Mouse (Mus musculus): ENCODE data around the gene AA986860. TPM values are rescaled to one million over a fixed set of nuclear protein-coding genes. Genes with fewer than 3 reads are reported as not detected.

AA986860 gene
- polyA plus RNA-seq, 1 experiment from 2014 or later, result 0.43 TPM

GRCm38 (mm10) chr1:130740227-130740648 lies 8.5 kb downstream of the AA986860 start:
- ATAC-seq (no peak), DNase-seq (ENCODE audit: low spot score) (peak; percentile 32)
- 70% methylated on average over 4 of the region's 4 CpGs for WGBS
- Histone ChIP-seq H3K9ac (ENCODE audit: low read length) (no peak overlapping the region), H3K4me2 (ENCODE audit: low read length) (no peak overlapping the region), H3K4me1 (ENCODE audit: control insufficient read depth, insufficient read depth, low read length) (no peaks in the 10 kb centered on the region), H3K4me3 (ENCODE audit: low read depth, low read length) (no peak overlapping the region), H3K9me3 (replicated peaks; ENCODE audit: control insufficient read depth, low read length) (no peaks in the 10 kb centered on the region), H3K27ac (ENCODE audit: low read depth, low read length) (no peak overlapping the region), H3K36me3 (ENCODE audit: control insufficient read depth, insufficient read depth, low read length) (no peaks in the 10 kb centered on the region), H3K27me3 (replicated peaks; ENCODE audit: control insufficient read depth, insufficient read depth, low read length) (no peaks in the 10 kb centered on the region)

- 60% methylated on average over 15 of the region's 15 CpGs for WGBS
- DNase-seq (ENCODE audit: low spot score) (peak; percentile 47), ATAC-seq (no peak; the same call in 1 of the 2 replicates)
- Histone ChIP-seq H3K36me3 (ENCODE audit: control insufficient read depth, insufficient read depth, low read length) (no peaks in the 10 kb centered on the region), H3K9ac (ENCODE audit: low read length) (no peak overlapping the region), H3K27ac (ENCODE audit: low read depth, low read length) (0 out of 2 replicates have a peak overlapping the region, but pooled peaks have one; percentile 33), H3K4me1 (ENCODE audit: control insufficient read depth, insufficient read depth, low read length) (no peaks in the 10 kb centered on the region), H3K4me2 (ENCODE audit: low read length) (no peak overlapping the region), H3K4me3 (ENCODE audit: low read depth, low read length) (no peak overlapping the region), H3K27me3 (replicated peaks; ENCODE audit: control insufficient read depth, insufficient read depth, low read length) (no peaks in the 10 kb centered on the region), H3K9me3 (replicated peaks; ENCODE audit: control insufficient read depth, low read length) (no peaks in the 10 kb centered on the region)
Observed at GRCm38 (mm10) chr1:130740781-130741720, 9.3 kb downstream of the AA986860 start.

DNA sequence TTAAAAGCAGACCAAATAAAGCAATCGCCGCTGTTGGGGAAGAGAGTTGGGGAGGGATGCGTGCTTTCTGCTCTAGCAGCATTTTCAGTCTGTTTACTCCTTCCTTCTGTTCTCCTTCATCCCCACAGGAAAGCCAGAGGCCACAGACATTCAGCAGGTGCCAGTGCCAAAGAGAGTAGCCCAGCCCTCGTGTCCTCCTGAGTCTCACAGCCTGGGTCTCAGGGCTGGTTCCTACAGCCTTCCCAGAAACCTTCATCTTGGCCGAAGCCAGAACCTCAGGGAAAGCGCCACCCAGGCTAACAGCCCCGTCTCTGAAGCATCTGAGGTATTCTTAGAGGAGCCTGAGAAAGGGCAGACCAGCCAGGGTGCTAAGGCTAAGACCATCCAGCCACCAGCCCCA lies 10.4 kb downstream of the AA986860 start:
- Histone ChIP-seq H3K27ac (ENCODE audit: low read depth, low read length) (no peak overlapping the region), H3K4me3 (ENCODE audit: low read depth, low read length) (no peak overlapping the region)
- no peak for DNase-seq (ENCODE audit: low spot score)

DNA sequence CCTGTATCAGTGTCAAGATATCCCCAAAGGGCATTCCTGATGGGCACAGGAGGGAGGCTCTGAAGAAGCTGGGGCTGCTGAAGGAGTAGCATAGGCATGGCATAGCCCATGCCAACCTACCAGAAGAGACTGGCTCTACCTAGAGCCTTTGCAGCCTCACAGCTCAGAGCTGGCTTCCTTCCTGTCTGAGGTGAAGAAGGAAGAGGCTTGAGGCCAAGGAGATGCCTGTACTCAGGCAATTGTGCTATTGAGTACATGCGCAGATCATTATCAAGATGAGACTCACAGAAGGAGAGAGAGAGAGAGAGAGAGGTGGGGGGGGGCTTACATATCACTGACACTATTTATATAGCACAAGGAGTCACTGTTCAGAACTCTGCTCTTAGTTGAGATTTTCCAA lies 12.0 kb downstream of the AA986860 start:
- Histone ChIP-seq H3K4me3 (ENCODE audit: low read depth, low read length) (no peak overlapping the region), H3K36me3 (ENCODE audit: control insufficient read depth, insufficient read depth, low read length) (no peaks in the 10 kb centered on the region), H3K27me3 (replicated peaks; ENCODE audit: control insufficient read depth, insufficient read depth, low read length) (no peaks in the 10 kb centered on the region), H3K4me1 (ENCODE audit: control insufficient read depth, insufficient read depth, low read length) (no peaks in the 10 kb centered on the region), H3K4me2 (ENCODE audit: low read length) (no peak overlapping the region), H3K9ac (ENCODE audit: low read length) (no peak overlapping the region), H3K27ac (ENCODE audit: low read depth, low read length) (no peak overlapping the region), H3K9me3 (replicated peaks; ENCODE audit: control insufficient read depth, low read length) (no peaks in the 10 kb centered on the region)
- no peak for ATAC-seq
- DNase-seq (ENCODE audit: low spot score), result no peak
- WGBS, result 95% methylated on average over 1 of the region's 1 CpGs

More for the DNA sequence above, 10.4 kb downstream of the AA986860 start:
- Histone ChIP-seq H3K4me2 (ENCODE audit: low read length) (no peak overlapping the region), H3K9ac (ENCODE audit: low read length) (no peak overlapping the region), H3K9me3 (replicated peaks; ENCODE audit: control insufficient read depth, low read length) (no peaks in the 10 kb centered on the region), H3K27me3 (replicated peaks; ENCODE audit: control insufficient read depth, insufficient read depth, low read length) (no peaks in the 10 kb centered on the region), H3K36me3 (ENCODE audit: control insufficient read depth, insufficient read depth, low read length) (no peaks in the 10 kb centered on the region), H3K4me1 (ENCODE audit: control insufficient read depth, insufficient read depth, low read length) (no peaks in the 10 kb centered on the region)
- WGBS, result 90% methylated on average over 7 of the region's 7 CpGs
- ATAC-seq, result no peak

GRCm38 (mm10) chr1:130744217-130744616 lies 12.4 kb downstream of the AA986860 start:
- no peak for DNase-seq (ENCODE audit: low spot score)
- Histone ChIP-seq H3K4me3 (ENCODE audit: low read depth, low read length) (no peak overlapping the region), H3K4me2 (ENCODE audit: low read length) (no peak overlapping the region), H3K4me1 (ENCODE audit: control insufficient read depth, insufficient read depth, low read length) (no peaks in the 10 kb centered on the region), H3K9me3 (replicated peaks; ENCODE audit: control insufficient read depth, low read length) (no peaks in the 10 kb centered on the region), H3K9ac (ENCODE audit: low read length) (no peak overlapping the region), H3K36me3 (ENCODE audit: control insufficient read depth, insufficient read depth, low read length) (no peaks in the 10 kb centered on the region), H3K27me3 (replicated peaks; ENCODE audit: control insufficient read depth, insufficient read depth, low read length) (no peaks in the 10 kb centered on the region), H3K27ac (ENCODE audit: low read depth, low read length) (no peak overlapping the region)
- no peak for ATAC-seq
- WGBS, result 73% methylated on average over 2 of the region's 2 CpGs

- Histone ChIP-seq H3K4me1 (ENCODE audit: control insufficient read depth, insufficient read depth, low read length) (no peaks in the 10 kb centered on the region), H3K4me3 (ENCODE audit: low read depth, low read length) (no peak overlapping the region), H3K4me2 (ENCODE audit: low read length) (no peak overlapping the region), H3K27ac (ENCODE audit: low read depth, low read length) (no peak overlapping the region), H3K27me3 (replicated peaks; ENCODE audit: control insufficient read depth, insufficient read depth, low read length) (no peaks in the 10 kb centered on the region), H3K36me3 (ENCODE audit: control insufficient read depth, insufficient read depth, low read length) (no peaks in the 10 kb centered on the region), H3K9me3 (replicated peaks; ENCODE audit: control insufficient read depth, low read length) (no peaks in the 10 kb centered on the region), H3K9ac (ENCODE audit: low read length) (no peak overlapping the region)
- WGBS, result 85% methylated on average over 5 of the region's 5 CpGs
- ATAC-seq (no peak), DNase-seq (ENCODE audit: low spot score) (no peak)
Observed at GRCm38 (mm10) chr1:130744961-130745360, 13.2 kb downstream of the AA986860 start.

DNA sequence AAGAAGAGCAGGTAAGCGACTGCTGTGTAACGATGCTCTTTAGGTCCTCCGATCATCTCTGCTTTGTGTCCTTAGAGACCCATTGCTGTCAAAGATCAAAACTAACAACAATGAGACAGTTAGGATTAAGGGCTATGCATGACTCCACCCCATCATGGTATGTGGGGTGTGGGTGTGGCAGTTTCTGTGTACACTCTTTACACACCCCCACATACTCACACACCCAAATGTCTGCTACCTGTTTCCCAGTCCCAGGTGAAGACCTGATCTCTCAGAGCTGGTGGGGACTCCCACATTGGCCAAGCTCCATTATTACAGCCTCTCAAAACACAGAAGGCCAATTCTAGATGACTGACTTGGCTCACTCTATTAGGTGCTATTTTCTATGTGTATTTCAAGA lies 13.8 kb downstream of the AA986860 start:
- H3K4me3 ChIP-seq (ENCODE audit: low read depth, low read length), result no peak overlapping the region
- no peaks in the 10 kb centered on the region for H3K27me3 ChIP-seq (replicated peaks; ENCODE audit: control insufficient read depth, insufficient read depth, low read length)
- no peaks in the 10 kb centered on the region for H3K4me1 ChIP-seq (ENCODE audit: control insufficient read depth, insufficient read depth, low read length)
- H3K9me3 ChIP-seq (replicated peaks; ENCODE audit: control insufficient read depth, low read length), result no peaks in the 10 kb centered on the region
- H3K9ac ChIP-seq (ENCODE audit: low read length), result no peak overlapping the region
- DNase-seq (ENCODE audit: low spot score) (no peak), ATAC-seq (no peak)
- 88% methylated on average over 3 of the region's 3 CpGs for WGBS
- H3K4me2 ChIP-seq (ENCODE audit: low read length), result no peak overlapping the region
- H3K36me3 ChIP-seq (ENCODE audit: control insufficient read depth, insufficient read depth, low read length), result no peaks in the 10 kb centered on the region
- H3K27ac ChIP-seq (ENCODE audit: low read depth, low read length), result no peak overlapping the region

DNA sequence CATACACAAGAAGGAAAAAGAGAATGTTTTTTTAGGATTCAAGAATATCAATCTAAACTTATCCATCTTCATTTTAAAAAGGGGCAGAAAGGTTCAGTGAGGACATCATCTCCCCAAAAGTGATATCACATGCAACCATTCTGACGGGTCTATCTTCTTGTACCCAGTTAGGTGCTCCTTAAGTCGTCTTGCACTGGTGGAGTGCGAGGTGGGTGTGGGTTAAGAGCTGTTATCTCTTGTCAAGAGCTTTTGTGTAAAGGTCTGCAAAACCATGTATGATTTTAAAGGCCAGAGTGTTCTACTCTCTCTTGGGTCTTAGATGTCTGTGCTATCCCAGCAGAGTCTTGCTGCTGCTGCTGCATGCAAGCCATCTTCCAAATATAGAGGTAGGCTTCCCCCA lies 15.0 kb downstream of the AA986860 start:
- Histone ChIP-seq H3K9me3 (replicated peaks; ENCODE audit: control insufficient read depth, low read length) (no peaks in the 10 kb centered on the region), H3K4me2 (ENCODE audit: low read length) (no peak overlapping the region), H3K27ac (ENCODE audit: low read depth, low read length) (no peak overlapping the region), H3K36me3 (ENCODE audit: control insufficient read depth, insufficient read depth, low read length) (no peaks in the 10 kb centered on the region), H3K4me3 (ENCODE audit: low read depth, low read length) (no peak overlapping the region), H3K9ac (ENCODE audit: low read length) (no peak overlapping the region), H3K27me3 (replicated peaks; ENCODE audit: control insufficient read depth, insufficient read depth, low read length) (no peaks in the 10 kb centered on the region), H3K4me1 (ENCODE audit: control insufficient read depth, insufficient read depth, low read length) (no peaks in the 10 kb centered on the region)
- no peak for DNase-seq (ENCODE audit: low spot score)
- WGBS, result 94% methylated on average over 3 of the region's 3 CpGs
- ATAC-seq, result no peak

GRCm38 (mm10) chr1:130759689-130760088 lies 27.9 kb downstream of the AA986860 start:
- no peak overlapping the region for H3K27ac ChIP-seq (ENCODE audit: low read depth, low read length)
- H3K4me1 ChIP-seq (ENCODE audit: control insufficient read depth, insufficient read depth, low read length), result no peaks in the 10 kb centered on the region
- ATAC-seq (no peak), DNase-seq (ENCODE audit: low spot score) (no peak)
- H3K4me3 ChIP-seq (ENCODE audit: low read depth, low read length), result no peak overlapping the region
- no peak overlapping the region for H3K4me2 ChIP-seq (ENCODE audit: low read length)
- 90% methylated on average over 9 of the region's 9 CpGs for WGBS
- no peaks in the 10 kb centered on the region for H3K27me3 ChIP-seq (replicated peaks; ENCODE audit: control insufficient read depth, insufficient read depth, low read length)
- no peaks in the 10 kb centered on the region for H3K36me3 ChIP-seq (ENCODE audit: control insufficient read depth, insufficient read depth, low read length)
- H3K9ac ChIP-seq (ENCODE audit: low read length), result no peak overlapping the region
- no peaks in the 10 kb centered on the region for H3K9me3 ChIP-seq (replicated peaks; ENCODE audit: control insufficient read depth, low read length)
